Mouse (Mus musculus): ENCODE data around the gene Bank1.

DNA sequence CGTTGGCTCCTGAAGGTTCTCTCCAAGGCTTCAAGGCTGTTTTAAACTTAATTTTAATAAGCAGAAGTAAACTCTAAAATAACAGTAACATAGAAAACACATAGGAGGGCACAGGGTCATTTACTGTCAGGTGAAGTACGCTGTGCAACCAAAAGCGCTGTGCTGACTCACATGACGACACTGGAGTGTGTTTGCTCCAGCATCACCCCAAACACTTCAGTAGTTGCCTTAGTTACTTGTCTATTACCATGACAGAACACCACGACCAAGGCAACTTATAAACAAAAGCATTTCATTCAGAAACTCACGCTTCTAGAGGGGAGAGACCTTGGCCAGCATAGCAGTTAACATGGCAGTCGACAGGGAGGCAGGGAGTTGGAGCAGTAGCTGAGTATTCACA lies 23.8 kb upstream of the Bank1 start:
- TF ChIP-seq POLR2A (IDR thresholded peaks at IDR 0.05; ENCODE audit: low read depth, low read length), result no peak
- TF ChIP-seq CTCF (conservative IDR thresholded peaks at IDR 0.05; ENCODE audit: insufficient read depth, insufficient read length, low read depth, low read length), result no peak

Data from kidney, adult 2 months (tissue).